Mouse (Mus musculus) adrenal gland (tissue): ENCODE measurements around the gene Nptn.

ENCODE experiments used
- intact Hi-C: fragments of 180-260 bp; cut with DNase I; formaldehyde crosslinking; loops from one replicate; pipeline ENCODE4 v1.15.1; 2025

Gene Nptn

DNA sequence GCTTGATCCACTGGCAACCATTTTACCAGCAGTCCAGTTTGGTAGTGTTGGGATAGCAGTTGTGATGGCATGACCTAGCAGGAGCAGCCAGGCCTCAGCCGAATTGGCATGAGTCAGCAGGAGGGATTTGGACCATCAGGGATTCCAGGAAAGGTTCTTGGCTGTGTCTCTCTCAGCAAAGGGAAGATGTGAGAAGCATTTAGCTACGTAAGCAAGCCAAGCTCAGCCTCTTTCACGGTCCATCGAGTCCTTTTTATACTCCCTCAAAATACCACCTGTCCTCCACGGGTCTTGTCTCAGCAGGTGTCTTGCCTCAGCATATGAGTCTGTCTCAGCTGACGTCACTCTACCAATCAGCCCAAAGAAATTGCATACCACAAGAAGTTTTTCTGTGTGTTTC, 101.3 kb downstream of the Nptn start:
- intact Hi-C loops = no loop called here

DNA sequence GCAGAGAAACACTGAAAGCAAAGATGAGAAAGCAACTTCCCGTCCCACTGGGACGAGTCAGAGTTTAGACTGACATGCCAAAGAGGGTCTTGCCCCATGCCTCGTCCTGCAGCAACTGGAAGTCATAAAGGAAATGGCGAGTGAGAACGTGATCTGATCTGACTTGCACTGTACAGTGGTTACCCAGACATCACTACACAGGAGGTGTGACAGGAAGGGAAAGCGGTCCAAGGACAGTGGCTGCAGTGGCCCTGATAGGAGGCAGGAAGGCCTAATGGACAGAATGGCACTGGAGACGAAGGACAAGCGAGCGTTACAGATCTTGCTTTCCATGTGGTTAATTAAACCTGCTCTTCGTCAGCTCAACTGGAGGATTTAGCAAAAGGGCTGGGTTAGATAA, 103.2 kb downstream of the Nptn start:
- intact Hi-C loops = no loop called here

DNA sequence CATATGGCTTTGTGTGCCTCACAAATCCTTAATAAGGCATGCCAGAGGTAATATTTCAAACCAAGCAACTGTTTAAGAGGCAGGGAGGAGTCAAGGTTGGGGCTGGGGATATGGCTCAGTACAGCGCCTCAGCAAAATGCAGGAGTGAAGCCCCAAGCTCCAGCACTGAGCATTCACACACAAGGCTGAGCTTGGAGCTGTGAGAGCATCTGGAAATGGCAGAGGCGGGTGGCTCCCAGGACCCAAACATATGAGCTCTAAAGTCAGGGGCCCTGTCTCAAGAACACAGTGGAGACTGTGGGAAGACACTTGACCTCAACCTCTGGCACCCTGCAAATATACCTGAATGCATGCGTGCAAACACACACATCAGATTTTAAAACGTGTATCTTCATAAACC, 106.0 kb downstream of the Nptn start:
- intact Hi-C loops = no loop called here

DNA sequence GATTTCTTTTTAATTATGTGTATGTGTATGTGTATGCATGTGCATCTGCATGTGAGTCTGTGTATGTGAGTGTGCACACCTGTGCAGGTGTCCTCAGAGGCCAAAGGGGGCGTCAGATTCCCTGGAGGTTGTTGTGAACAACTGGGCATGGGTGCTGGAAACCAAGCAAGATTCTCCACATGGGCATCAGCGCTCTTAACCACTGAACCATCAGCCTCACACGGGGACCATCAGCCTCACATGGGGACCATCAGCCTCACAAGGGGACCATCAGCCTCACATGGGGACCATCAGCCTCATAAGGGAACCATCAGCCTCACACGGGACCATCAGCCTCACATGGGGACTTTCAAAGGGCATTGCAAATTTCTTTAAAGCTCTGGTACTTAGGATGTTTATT, 108.7 kb downstream of the Nptn start:
- intact Hi-C loops = no loop called here

DNA sequence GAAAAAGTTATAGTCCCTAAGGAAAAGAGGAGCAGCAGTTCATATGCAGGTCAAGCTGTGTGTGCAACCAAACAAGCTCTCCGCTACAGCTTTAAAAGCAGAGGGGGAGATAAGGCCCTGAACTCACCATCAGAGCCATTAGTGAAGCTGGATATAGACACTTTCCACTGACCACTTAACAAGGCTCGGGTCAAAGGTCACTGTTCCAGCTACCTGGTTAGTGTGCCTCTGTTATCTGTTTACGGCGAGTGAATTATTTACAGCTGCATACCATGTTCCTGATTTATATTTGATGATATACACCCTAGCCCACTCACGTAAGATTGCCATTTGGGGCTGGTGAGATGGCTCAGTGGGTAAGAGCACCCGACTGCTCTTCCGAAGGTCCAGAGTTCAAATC, 109.4 kb downstream of the Nptn start:
- intact Hi-C loops = no loop called here

DNA sequence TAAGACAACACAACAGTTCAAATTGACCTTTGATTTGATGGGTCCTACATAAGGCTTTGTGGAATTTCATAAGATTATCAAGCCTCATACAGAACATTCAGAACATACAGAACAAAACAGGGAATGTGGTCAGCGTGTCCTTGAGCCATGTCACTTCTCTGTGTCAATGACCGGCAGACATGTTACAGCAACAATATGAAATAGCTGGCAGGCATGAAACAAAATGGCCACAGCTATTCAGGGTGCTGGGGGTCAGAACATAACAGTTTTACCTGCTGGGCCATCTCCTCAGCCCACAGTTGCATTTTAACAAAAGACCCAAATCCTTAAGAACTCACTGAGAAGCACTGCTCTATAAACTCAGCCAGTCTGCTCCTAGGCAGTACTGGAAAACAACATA, 116.4 kb downstream of the Nptn start:
- intact Hi-C loops = no loop called here

DNA sequence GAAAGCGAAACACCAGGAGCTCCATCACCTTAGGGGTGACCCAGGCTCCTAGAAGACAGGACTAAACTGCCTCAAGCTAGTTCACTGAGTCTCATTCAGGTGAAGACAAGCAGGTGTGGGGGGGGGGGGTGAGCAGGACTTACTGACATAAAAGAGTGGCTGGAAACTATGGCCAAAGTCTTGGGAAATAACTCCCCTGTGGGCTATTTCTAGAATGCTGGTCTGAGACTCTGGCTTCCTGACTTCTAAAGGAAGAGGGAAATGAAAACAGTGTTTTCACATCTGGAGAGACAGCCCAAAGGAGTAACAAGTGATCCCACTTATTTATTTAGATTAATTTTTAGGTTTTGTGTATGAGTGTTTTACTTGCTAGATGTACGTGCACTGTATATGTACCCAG, 119.7 kb downstream of the Nptn start:
- intact Hi-C loops = no loop called here

DNA sequence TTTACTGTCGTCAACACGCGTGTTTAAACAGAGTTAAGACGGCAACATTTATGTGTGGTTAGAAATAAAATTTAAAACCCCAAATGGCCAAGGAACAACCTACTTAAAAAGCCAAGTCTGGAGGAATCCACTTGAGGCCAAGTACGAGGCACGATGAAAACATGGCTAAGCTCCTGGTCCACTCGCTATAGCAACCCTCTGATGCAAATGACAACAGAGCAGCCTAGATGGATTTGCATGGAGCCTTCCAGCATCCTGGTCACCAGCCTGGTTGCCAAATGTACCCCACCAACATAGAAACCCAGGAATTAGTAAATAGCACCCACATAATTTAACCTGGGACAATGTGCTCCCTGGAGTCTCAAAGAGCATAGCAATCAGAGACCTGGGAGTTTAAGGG, 121.7 kb downstream of the Nptn start:
- intact Hi-C loops = no loop called here

DNA sequence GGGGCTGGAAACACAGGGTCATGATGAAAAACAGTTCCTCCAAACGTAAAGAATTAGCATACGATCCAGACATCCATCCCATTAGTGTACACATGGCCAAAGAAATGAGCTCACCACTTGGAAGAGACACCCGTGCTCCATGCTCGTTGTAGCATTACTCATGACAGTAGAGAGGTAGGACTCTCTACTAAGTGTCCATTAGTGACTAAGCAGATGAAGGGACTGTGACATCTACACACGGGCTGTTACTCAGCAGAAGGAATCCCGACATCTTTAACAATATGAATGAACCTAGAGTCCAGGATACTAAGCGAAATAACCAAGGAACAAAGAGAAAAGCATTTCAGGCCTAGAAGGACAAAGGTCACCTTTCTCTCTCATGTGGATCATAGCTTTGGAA, 124.0 kb downstream of the Nptn start:
- intact Hi-C loops = no loop called here
